Mouse (Mus musculus) CH12.LX (cell line): ENCODE measurements around the gene Polr2a.

Source experiments
- CTCF ChIP-seq, 2 experiments: IDR thresholded peaks in 1 of 2; conservative IDR thresholded peaks in 1 of 2; 2 replicates each; pipeline ENCODE4 v1.5.1; 2011 to 2012; ENCODE audit warnings: low read depth in 2 of 2, low read length in 2 of 2, improper control_type of control experiment in 1 of 2, inconsistent platforms in 1 of 2, mild to moderate bottlenecking in 1 of 2, moderate library complexity in 1 of 2
- E2F4 ChIP-seq: IDR thresholded peaks from 2 replicates; pipeline ENCODE4 v1.6.1; 2011; ENCODE audit warnings: low read depth, low read length, improper control_type of control experiment; ENCODE audit not compliant: insufficient replicate concordance
- MAX ChIP-seq: IDR thresholded peaks from 2 replicates; pipeline ENCODE4 v1.6.1; 2011; ENCODE audit warnings: low read length, improper control_type of control experiment
- POLR2A ChIP-seq: IDR thresholded peaks from 2 replicates; pipeline ENCODE4 v1.6.1; 2011; ENCODE audit warnings: low read depth, mild to moderate bottlenecking, improper control_type of control experiment, low read length
- SIN3A ChIP-seq: IDR thresholded peaks from 2 replicates; pipeline ENCODE4 v1.6.1; 2012; ENCODE audit warnings: low read length, improper control_type of control experiment, inconsistent platforms

DNA sequence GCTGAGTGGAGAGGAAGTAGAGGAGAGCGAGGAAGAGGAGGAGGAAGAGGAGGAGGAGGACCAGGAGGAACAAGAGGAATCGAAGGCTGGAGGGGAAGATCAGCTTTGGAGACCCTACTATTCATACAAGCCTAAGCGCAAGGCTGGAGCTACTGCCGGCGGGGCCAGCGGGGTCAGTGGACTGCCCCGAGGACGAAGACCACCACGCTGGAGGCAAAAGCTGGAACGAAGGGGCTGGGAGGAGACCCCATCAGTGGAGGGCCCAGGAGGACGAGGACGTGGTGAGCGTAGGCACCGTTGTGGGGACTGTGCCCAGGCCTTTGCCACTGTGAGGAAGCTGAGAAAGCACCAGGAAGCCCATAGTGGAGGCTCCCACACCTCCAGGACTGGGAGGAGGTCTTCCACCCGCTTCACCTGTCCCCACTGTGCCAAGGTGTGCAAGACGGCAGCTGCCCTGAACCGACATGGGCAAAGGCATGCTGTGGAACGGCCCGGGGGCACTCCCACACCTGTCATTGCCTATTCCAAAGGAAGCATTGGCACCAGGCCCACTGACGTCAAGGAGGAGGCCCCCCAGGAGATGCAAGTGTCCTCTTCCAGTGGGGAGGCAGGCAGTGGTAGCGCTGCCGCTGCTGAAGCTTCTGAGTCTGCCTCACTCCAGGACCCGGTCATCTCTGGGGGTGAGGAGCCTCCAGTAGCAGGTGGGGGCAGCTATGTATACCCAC, 20.0 kb upstream of the Polr2a start:
- TF ChIP-seq CTCF (conservative IDR thresholded peaks at IDR 0.05 in 1 of 2, IDR thresholded peaks at IDR 0.05 in 1 of 2; ENCODE audit: low read depth in 2 of 2, low read length in 2 of 2), result no peak
- no peak for TF ChIP-seq MAX
- TF ChIP-seq POLR2A, result no peak
- no peak for TF ChIP-seq SIN3A
- TF ChIP-seq E2F4, result no peak
